In the genomic region with DNA sequence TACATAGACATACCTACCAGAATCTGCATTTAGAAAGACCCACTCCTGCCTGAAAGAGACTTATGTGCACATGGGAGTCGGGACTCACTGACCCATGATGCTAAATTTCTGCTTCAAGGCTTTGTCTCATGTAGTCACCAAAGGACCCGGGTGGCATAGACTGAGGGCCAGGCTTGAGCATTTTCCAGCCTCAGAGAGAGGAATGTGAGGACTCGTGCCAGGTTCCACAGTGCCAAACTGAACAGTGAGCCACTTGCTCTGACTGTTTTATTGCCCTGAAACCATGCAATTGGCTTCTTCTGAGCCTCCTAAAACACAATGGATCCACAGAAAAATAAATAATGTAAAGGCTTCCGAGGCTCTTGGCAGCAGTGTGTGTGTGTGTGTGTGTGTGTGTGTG, we compare ENCODE assay signal across 17 mouse cellular contexts.
DNase-seq lines count a peak whose midpoint lies in the region; ATAC-seq and TF ChIP-seq lines count a peak whose summit lies in the region.
"Had no signal": no experiment of that assay in that cellular context is flagged by ENCODE, and none has a peak within 500 bp of the region (broad histone marks: within the 10 kb centered on the region; RNA-seq: fewer than 3 reads in every experiment).

No protein-coding gene starts in this region.

- H3K9ac ChIP-seq in midbrain, embryonic 14.5 days (replicated peaks; ENCODE audit: low read length): no peak overlapping the region
- H3K9ac ChIP-seq in midbrain, embryonic 13.5 days (replicated peaks): no peak overlapping the region
- H3K9ac ChIP-seq: kidney, embryonic 15.5 days; lung, embryonic 14.5 days; midbrain, embryonic 12.5 days had no signal

- DNase-seq in gastrocnemius, postnatal 14 days: peak; percentile 24
- no peak for DNase-seq in gastrocnemius, adult 2 months
- peak; percentile 13 for DNase-seq in midbrain, embryonic 14.5 days
- peak; percentile 51 for DNase-seq in brain, embryonic 14.5 days (ENCODE audit: low read depth)
- DNase-seq in cerebellum, postnatal 14 days: peak; percentile 72 to 79
- no peak for DNase-seq in retina, embryonic 14.5 days (ENCODE audit: low spot score)
- DNase-seq in embryonic facial prominence, embryonic 10.5 days (ENCODE audit: low spot score): no peak
- DNase-seq: adrenal gland, postnatal 25 days; heart, postnatal 14 days; lung, embryonic 14.5 days; thymus, adult 18-20 months had no signal

- no peaks in the 10 kb centered on the region for H3K36me3 ChIP-seq in midbrain, embryonic 14.5 days (ENCODE audit: control insufficient read depth, insufficient read depth, low read length)
- no peaks in the 10 kb centered on the region for H3K36me3 ChIP-seq in midbrain, embryonic 13.5 days
- no peaks in the 10 kb centered on the region for H3K36me3 ChIP-seq in embryonic facial prominence, embryonic 10.5 days (replicated peaks)
- H3K36me3 ChIP-seq: G1E; kidney, embryonic 15.5 days; midbrain, embryonic 12.5 days had no signal

- no peak for ATAC-seq in midbrain, embryonic 14.5 days (ENCODE audit: low FRiP score, low TSS enrichment)
- no peak for ATAC-seq in midbrain, embryonic 13.5 days
- ATAC-seq: hindbrain, embryonic 16.5 days had no signal

- H3K4me2 ChIP-seq in midbrain, embryonic 14.5 days (ENCODE audit: low read length): no peak overlapping the region
- H3K4me2 ChIP-seq in midbrain, embryonic 13.5 days (replicated peaks): no peak overlapping the region
- H3K4me2 ChIP-seq: kidney, embryonic 15.5 days; lung, embryonic 14.5 days; midbrain, embryonic 12.5 days had no signal

- no peaks in the 10 kb centered on the region for H3K9me3 ChIP-seq in midbrain, embryonic 14.5 days (ENCODE audit: control insufficient read depth, low read length)
- no peaks in the 10 kb centered on the region for H3K9me3 ChIP-seq in midbrain, embryonic 13.5 days
- no peaks in the 10 kb centered on the region for H3K9me3 ChIP-seq in embryonic facial prominence, embryonic 10.5 days
- H3K9me3 ChIP-seq: G1E; kidney, embryonic 15.5 days; midbrain, embryonic 12.5 days had no signal

- intact Hi-C loops in gastrocnemius, postnatal 14 days (cut with DNase I; ENCODE audit: low total_unique reads): no loop called here
- intact Hi-C loops in gastrocnemius, adult 2 months (cut with DNase I): no loop called here

- H3K4me1 ChIP-seq in midbrain, embryonic 14.5 days (ENCODE audit: control insufficient read depth, insufficient read depth, low read length): peaks cover 15% of the 10 kb centered on the region
- H3K4me1 ChIP-seq in midbrain, embryonic 13.5 days (replicated peaks): peaks cover 16% of the 10 kb centered on the region
- H3K4me1 ChIP-seq in embryonic facial prominence, embryonic 10.5 days: peaks cover 15% of the 10 kb centered on the region

- WGBS in midbrain, embryonic 14.5 days: 70% methylated on average over 4 of the region's 4 CpGs
- WGBS in midbrain, embryonic 13.5 days: 72% methylated on average over 4 of the region's 4 CpGs
- WGBS in embryonic facial prominence, embryonic 10.5 days: 81% methylated on average over 4 of the region's 4 CpGs

- H3K27me3 ChIP-seq in midbrain, embryonic 14.5 days (ENCODE audit: control insufficient read depth, insufficient read depth, low read length): no peaks in the 10 kb centered on the region
- H3K27me3 ChIP-seq in midbrain, embryonic 13.5 days: no peaks in the 10 kb centered on the region
- H3K27me3 ChIP-seq in embryonic facial prominence, embryonic 10.5 days (replicated peaks; ENCODE audit: low read depth, poor library complexity, severe bottlenecking): no peaks in the 10 kb centered on the region
- H3K27me3 ChIP-seq: kidney, embryonic 15.5 days; midbrain, embryonic 12.5 days had no signal

- no peak overlapping the region for H3K27ac ChIP-seq in gastrocnemius, adult 2 months
- no peak overlapping the region for H3K27ac ChIP-seq in midbrain, embryonic 14.5 days (replicated peaks; ENCODE audit: low read depth, low read length)
- H3K27ac ChIP-seq in midbrain, embryonic 13.5 days: no peak overlapping the region
- no peak overlapping the region for H3K27ac ChIP-seq in embryonic facial prominence, embryonic 10.5 days (replicated peaks)
- H3K27ac ChIP-seq: kidney, embryonic 15.5 days; macrophage; midbrain, embryonic 12.5 days had no signal

- TF ChIP-seq CTCF in gastrocnemius, adult 2 months (IDR thresholded peaks at IDR 0.05): no peak
- TF ChIP-seq CTCF in brain, embryonic 14.5 days (IDR thresholded peaks at IDR 0.05; ENCODE audit: borderline replicate concordance, extremely low read depth, insufficient read depth, insufficient read length): no peak

- TF ChIP-seq POLR2A in brain, embryonic 14.5 days (IDR thresholded peaks at IDR 0.05; ENCODE audit: borderline replicate concordance, extremely low read depth, insufficient read depth, insufficient read length, poor library complexity, severe bottlenecking): no peak

- no peak overlapping the region for H3K4me3 ChIP-seq in gastrocnemius, adult 2 months
- H3K4me3 ChIP-seq in midbrain, embryonic 14.5 days (replicated peaks; ENCODE audit: low read depth, low read length): no peak overlapping the region
- no peak overlapping the region for H3K4me3 ChIP-seq in midbrain, embryonic 13.5 days (replicated peaks)
- no peak overlapping the region for H3K4me3 ChIP-seq in embryonic facial prominence, embryonic 10.5 days
- H3K4me3 ChIP-seq: kidney, embryonic 15.5 days; midbrain, embryonic 12.5 days had no signal

Comparison
In these comparisons a context has a peak if more than half of its experiments do, and no peak if none do; other contexts are left out.
1. DNase-seq: peak in gastrocnemius, postnatal 14 days (single experiment), midbrain, embryonic 14.5 days (single experiment), brain, embryonic 14.5 days (single experiment) and cerebellum, postnatal 14 days (2 of 2); none in gastrocnemius, adult 2 months (single experiment), retina, embryonic 14.5 days (single experiment) and embryonic facial prominence, embryonic 10.5 days (single experiment).